In the genomic region with DNA sequence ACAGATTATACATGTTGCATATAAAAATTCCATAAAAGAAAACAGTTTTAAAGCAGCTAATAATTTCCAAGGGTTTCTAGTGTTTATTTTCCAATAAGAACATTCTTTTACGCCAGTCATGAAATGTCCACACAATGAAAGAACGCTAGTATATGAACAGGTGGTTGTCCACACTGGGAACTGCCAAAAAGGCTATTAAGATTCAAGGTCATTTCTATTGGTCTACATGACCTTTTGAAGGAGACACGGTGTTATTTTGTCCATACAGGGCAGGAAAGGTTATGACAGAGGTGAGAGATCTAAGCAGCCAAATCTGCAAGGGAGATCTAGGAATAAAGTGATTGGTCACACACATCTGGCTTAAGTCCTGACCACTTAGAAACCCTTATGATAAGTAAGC, we compare ENCODE assay signal across 39 mouse cellular contexts. TPM values are rescaled to one million over a fixed set of nuclear protein-coding genes. Genes with fewer than 3 reads are reported as not detected.
"Had no signal": no experiment of that assay in that cellular context is flagged by ENCODE, and none has a peak within 500 bp of the region (broad histone marks: within the 10 kb centered on the region; RNA-seq: fewer than 3 reads in every experiment).

Gene Chia1 (plus strand): TSS at position 301 of the 400 bp plus-strand sequence.

- H3K36me3 ChIP-seq: heart, embryonic 10.5 days; heart, embryonic 12.5 days; heart, embryonic 13.5 days; heart, embryonic 15.5 days; hindbrain, embryonic 10.5 days; hindbrain, embryonic 12.5 days; hindbrain, embryonic 13.5 days; hindbrain, embryonic 15.5 days; intestine, embryonic 15.5 days; kidney, embryonic 15.5 days had no signal

- DNase-seq: heart, adult 18-20 months; heart, adult 2 months; heart, postnatal 10 days; heart, postnatal 14 days; heart, postnatal 36 days; heart, postnatal 4 days; kidney, adult 11 months; kidney, adult 18-20 months; kidney, adult 2 months; kidney, adult 8-10 months; kidney, adult 9 months; kidney, postnatal 10 days; kidney, postnatal 14 days; kidney, postnatal 25 days; kidney, postnatal 36 days; kidney, postnatal 4 days; layer of hippocampus, adult 9-11 months had no signal

- H3K4me1 ChIP-seq: heart, embryonic 10.5 days; heart, embryonic 12.5 days; heart, embryonic 13.5 days; heart, embryonic 15.5 days; hindbrain, embryonic 10.5 days; hindbrain, embryonic 12.5 days; hindbrain, embryonic 13.5 days; hindbrain, embryonic 15.5 days; intestine, embryonic 15.5 days; kidney, embryonic 15.5 days had no signal

- H3K27me3 ChIP-seq: heart, embryonic 12.5 days; heart, embryonic 13.5 days; heart, embryonic 15.5 days; hindbrain, embryonic 12.5 days; hindbrain, embryonic 13.5 days; hindbrain, embryonic 15.5 days; intestine, embryonic 15.5 days; kidney, embryonic 15.5 days had no signal

- H3K4me3 ChIP-seq: heart, adult 2 months; heart, embryonic 10.5 days; heart, embryonic 12.5 days; heart, embryonic 13.5 days; heart, embryonic 15.5 days; hindbrain, embryonic 10.5 days; hindbrain, embryonic 12.5 days; hindbrain, embryonic 13.5 days; hindbrain, embryonic 15.5 days; intestine, embryonic 15.5 days; kidney, embryonic 15.5 days; layer of hippocampus, adult 2 months had no signal

- H3K9me3 ChIP-seq: heart, embryonic 10.5 days; heart, embryonic 15.5 days; hindbrain, embryonic 10.5 days; hindbrain, embryonic 12.5 days; hindbrain, embryonic 13.5 days; hindbrain, embryonic 15.5 days; intestine, embryonic 15.5 days; kidney, embryonic 15.5 days had no signal

- H3K9ac ChIP-seq: heart, embryonic 12.5 days; heart, embryonic 13.5 days; heart, embryonic 15.5 days; hindbrain, embryonic 12.5 days; hindbrain, embryonic 13.5 days; hindbrain, embryonic 14.5 days; hindbrain, embryonic 15.5 days; intestine, embryonic 15.5 days; kidney, embryonic 15.5 days had no signal

- ATAC-seq: hindbrain, embryonic 16.5 days; hindbrain, postnatal 0 days; inflammation-experienced regulatory T-cells, adult 6 months; intestine, embryonic 15.5 days; intestine, embryonic 16.5 days; intestine, postnatal 0 days had no signal

- H3K27ac ChIP-seq: heart, adult 2 months; heart, embryonic 10.5 days; heart, embryonic 13.5 days; heart, embryonic 15.5 days; hindbrain, embryonic 10.5 days; hindbrain, embryonic 12.5 days; hindbrain, embryonic 13.5 days; hindbrain, embryonic 14.5 days; hindbrain, embryonic 15.5 days; hindbrain, postnatal 0 days; intestine, embryonic 15.5 days; kidney, embryonic 15.5 days; kidney, postnatal 0 days; layer of hippocampus, adult 2 months had no signal

- H3K4me2 ChIP-seq: heart, embryonic 11.5 days; heart, embryonic 12.5 days; heart, embryonic 13.5 days; heart, embryonic 15.5 days; hindbrain, embryonic 12.5 days; hindbrain, embryonic 13.5 days; hindbrain, embryonic 14.5 days; hindbrain, embryonic 15.5 days; intestine, embryonic 15.5 days; kidney, embryonic 15.5 days had no signal

RNA-seq across cellular contexts. Expression of gene Chia1, which starts in this region (rescaled TPM):
- polyA plus RNA-seq: intestine, embryonic 14.5 days; intestine, embryonic 15.5 days; intestine, embryonic 16.5 days; intestine, postnatal 0 days; kidney, embryonic 14.5 days; kidney, embryonic 15.5 days; kidney, embryonic 16.5 days had no signal
